Mouse (Mus musculus) neural tube, embryonic 10.5 days (tissue): ENCODE measurements around the gene Cdc42.

Experiments
- DNase-seq: peaks from one replicate; pipeline ENCODE4 v3.0.0-alpha.2; 2017; ENCODE audit warnings: low spot score; ENCODE audit errors: extremely low spot score

The Cdc42 gene

DNA sequence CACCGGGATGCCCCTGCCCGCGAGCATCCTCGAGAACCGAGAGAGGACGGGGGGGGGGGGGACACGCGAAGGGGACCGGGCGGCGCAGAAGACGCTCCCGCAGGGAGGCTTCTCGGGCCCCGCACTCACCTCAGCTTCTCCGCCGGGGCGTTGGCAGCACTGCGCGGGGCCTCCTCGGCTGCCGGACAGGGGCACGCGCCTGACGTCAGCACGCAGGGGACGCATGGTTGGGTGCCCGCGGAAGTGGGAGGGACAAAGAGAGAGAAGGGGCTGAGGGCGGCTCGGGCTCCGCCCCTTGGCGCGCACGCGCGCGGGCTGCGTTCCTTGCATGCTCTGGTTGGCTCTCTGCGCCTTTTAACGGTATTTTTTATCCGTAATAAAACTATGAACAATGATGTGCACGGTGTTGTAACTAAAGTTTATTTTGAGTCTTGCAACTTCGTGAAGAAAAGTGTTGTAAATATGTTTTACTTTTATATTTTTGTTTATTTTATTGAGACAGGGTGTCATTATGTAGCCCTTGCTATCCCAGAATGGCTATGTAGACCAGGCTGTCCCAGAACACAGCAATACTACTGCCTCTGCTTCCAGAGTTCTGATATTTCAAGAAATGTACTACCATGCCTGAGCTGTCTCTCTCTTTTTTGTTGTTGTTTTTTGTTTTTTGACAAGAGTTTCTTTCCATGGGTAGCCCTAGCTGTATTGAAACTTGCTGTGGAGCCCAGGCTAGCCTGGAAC is at the start of gene Cdc42:
Gene Cdc42, minus strand, starts transcription at position 204 of the 738 bp plus-strand sequence.
- peak; percentile 99 for DNase-seq

- no peak for DNase-seq
Observed at GRCm38 (mm10) chr4:137405571-137405970, 48.1 kb upstream of the Cdc42 start.

GRCm38 (mm10) chr4:137396641-137397525 is 39.4 kb upstream of the Cdc42 start:
- DNase-seq = no peak

DNA sequence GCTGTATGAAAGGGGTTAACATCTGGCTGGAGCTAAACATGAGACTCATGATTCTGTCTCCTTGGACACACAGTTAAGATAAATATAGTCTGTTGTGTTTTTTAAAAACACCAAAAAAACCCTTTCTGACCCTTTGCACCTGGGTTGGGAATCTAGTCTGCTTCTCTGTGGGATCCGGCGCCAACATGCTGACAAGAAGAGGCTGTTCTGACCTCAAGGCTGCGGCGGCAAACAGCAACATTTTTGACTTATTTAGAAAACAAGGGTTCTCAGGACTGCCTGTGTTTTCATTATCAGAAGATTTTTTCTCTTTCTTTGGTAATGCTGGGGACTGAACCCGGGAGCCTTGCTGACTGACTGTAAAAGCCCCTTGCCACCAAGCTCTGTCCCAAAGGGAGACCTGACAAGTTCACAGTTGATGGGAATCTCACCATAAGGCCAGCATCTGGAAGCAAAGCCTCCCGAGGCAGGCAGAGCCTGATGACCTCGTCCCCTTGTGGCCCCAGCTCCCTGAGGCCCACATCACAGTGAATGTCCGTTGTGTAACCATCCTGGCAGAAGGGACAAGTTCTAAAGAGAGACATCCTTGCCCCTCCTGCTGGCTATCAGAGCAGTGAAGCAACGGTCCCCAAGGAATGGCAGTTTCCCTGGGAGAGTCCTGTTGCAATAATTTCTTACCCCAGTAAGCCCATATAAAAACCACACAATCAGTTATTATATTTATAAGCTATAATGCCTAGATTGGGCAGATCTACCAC is 36.0 kb upstream of the Cdc42 start:
- DNase-seq = no peak

DNA sequence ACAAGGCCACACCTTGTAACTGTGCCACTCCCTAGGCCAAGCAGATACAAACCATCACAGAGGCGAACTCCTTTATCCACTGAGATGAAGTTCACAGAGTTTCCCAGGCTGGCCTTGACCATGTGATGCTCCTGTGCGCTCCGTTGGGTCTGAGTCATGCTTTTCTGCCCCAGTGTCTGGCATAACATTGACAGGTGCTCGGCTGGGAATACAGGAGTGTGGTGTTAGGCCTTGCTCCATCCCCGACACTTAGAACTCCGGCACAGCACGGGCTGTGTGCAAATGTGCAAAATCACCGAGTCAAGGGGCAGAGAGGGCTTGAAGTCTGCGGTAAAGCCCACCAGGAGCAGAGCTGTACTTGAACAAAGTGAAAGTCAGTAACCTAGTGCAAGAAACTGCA is 35.4 kb upstream of the Cdc42 start:
- DNase-seq = no peak

DNA sequence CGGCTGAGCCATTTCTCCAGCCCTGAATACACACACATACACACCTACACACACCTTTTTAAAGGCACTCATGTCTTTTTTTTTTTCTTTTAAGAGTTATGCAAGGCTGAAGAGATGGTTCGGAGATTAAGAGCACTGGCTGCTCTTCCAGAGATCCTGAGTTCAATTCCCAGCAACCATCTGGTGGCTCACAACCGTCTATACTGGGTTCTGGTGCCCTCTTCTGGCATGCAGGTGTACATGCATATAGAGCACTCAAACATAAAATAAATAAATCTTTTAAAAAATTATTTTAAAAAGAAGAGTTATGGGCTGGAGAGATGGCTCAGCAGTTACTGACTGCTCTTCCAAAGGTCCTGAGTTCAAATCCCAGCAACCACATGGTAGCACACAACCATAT is 33.8 kb upstream of the Cdc42 start:
- DNase-seq = no peak

DNA sequence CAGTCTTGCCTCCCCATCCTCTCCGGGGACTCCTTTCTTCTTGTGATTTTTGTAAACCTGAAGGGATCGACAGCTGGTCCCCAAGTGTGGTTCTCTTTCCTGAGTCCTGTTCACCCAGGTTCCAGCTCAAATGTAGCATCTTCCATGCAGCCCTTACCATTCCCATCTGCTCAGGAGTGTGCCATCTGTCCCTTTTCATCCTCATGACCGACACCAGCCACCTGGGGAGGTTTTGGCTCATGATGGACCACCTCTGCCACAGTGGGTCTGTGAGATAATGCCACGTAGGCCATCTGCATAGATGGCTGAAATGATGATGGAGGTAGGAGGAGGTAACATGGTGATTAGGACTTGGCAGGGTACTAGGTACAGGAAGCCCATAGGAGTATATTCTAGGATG is 32.7 kb upstream of the Cdc42 start:
- DNase-seq = no peak

- DNase-seq = no peak
Observed at GRCm38 (mm10) chr4:137388983-137389382, 31.5 kb upstream of the Cdc42 start.

DNA sequence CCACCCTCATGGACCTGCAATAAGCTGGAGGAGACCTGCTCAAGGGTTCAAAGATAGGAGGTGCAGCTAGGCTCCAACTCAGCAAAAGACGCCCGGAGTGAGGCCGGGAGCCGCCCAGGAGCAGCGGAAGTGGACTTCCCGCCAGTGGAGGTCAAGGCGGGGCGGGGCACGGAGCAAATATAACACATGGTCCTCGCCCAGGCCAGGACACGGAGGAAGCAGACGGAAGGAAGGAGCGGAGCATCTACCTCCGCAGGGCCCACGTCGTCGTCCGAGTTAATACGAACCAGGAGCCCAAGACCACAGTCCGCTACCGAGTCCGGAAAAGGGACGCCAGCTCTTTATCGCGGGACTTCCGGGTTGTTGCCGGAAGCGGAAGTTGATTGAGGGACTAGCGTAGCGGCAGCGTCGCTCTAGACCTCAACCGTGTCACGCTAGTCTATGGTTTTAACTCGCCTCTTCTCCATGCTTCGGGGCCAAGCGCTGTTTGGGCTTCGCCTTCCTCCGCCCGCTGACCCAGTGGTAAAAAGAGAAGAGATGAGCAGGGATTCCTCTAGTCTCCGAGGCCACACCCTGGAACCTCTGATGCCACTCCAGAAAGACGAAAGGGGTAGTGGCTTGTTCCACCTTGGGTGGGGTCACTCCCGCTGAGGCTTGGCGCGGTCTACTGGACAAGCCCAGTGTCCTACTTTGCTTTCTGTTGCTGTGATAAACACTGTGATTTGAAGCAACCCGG is 30.7 kb upstream of the Cdc42 start:
- DNase-seq = peak; percentile 92

DNA sequence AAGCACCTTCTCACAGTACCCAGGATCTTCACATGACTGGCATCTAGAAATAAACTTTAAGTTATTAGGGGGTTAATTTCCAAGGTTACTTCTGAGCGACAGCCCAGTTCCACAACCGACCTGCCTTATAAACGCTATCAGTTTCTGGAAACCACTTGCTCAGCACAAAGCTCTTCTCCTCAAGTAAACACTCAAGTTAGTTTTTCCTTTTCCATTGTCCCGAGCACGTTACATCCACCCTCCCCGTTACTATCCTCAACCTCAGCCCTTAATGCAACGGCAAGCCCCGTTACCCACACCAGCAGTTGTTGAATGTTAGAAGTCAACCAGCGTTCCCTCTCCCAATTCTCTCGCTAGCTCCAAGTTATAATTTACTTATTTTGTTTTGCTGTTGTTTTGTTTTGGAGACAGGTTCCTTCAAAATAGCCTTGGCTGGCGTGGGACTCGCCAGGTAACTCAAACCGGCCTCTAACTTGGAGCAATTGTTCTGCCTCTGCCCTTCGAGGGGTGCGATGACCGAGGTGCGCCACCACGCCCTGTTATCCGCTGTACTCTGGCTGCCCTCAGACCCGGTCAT is 30.1 kb upstream of the Cdc42 start:
- DNase-seq = no peak

GRCm38 (mm10) chr4:137380702-137381605 is 23.4 kb upstream of the Cdc42 start:
- DNase-seq = no peak

GRCm38 (mm10) chr4:137379713-137380255 is 22.3 kb upstream of the Cdc42 start:
- no peak for DNase-seq

DNA sequence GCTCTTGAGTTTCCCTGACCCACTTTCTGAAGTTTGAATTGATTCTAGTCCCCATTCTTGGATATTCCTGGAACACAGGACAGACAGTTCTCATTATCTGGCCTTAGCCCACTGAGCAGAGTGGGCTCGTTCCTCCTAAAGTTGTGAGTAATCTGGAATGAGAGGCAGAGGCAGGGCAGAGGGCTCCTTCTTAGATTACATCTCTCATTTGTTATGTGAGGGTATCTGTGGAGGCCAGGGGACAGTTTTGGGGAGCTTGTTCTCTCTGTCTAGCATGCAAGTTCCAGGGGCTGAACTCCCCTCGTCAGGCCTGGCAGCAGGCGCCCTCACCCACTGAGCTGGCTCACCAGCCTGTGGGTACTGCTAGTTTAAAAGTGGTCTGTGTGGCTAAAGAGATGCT is 21.6 kb upstream of the Cdc42 start:
- DNase-seq = no peak

GRCm38 (mm10) chr4:137377526-137378304 is 20.2 kb upstream of the Cdc42 start:
- DNase-seq = no peak

- no peak for DNase-seq
Observed at GRCm38 (mm10) chr4:137376778-137377177, 19.3 kb upstream of the Cdc42 start.

GRCm38 (mm10) chr4:137375314-137376278 is 18.1 kb upstream of the Cdc42 start:
- DNase-seq = peak; percentile 36

- no peak for DNase-seq
Observed at GRCm38 (mm10) chr4:137373711-137374110, 16.2 kb upstream of the Cdc42 start.
